Mouse (Mus musculus) urinary bladder, postnatal 10 days (tissue): ENCODE data around the gene Ptger2.

Experiments used
- DNase-seq: peaks from one replicate; pipeline ENCODE4 v3.0.0; 2022; ENCODE audit warnings: low spot score

Ptger2 gene

GRCm38 (mm10) chr14:45049689-45050418 lies 61.9 kb downstream of the Ptger2 start:
- DNase-seq: no peak

- DNase-seq: no peak
These were observed 62.4 kb downstream of the Ptger2 start for GRCm38 (mm10) chr14:45050419-45050776.

GRCm38 (mm10) chr14:45051116-45051515 lies 63.1 kb downstream of the Ptger2 start:
- no peak for DNase-seq
